Mouse (Mus musculus): ENCODE measurements around the gene Galnt15. TPM values are rescaled to one million over a fixed set of nuclear protein-coding genes. Genes with fewer than 3 reads are reported as not detected.

Galnt15 gene
- polyA plus RNA-seq, 1 experiment from 2014 or later, result 0.73 TPM

- Histone ChIP-seq H3K27ac (ENCODE audit: low read length) (no peak overlapping the region), H3K4me3 (ENCODE audit: low read depth, low read length) (no peak overlapping the region), H3K36me3 (ENCODE audit: insufficient read depth, low read length) (no peaks in the 10 kb centered on the region), H3K4me1 (ENCODE audit: insufficient read depth, low read depth, low read length) (no peaks in the 10 kb centered on the region), H3K4me2 (replicated peaks; ENCODE audit: low read depth, low read length) (peak overlapping the region; percentile 37; the same call in 1 of the 2 replicates), H3K9ac (replicated peaks; ENCODE audit: low read depth) (no peak overlapping the region), H3K9me3 (ENCODE audit: low read length) (no peaks in the 10 kb centered on the region), H3K27me3 (replicated peaks; ENCODE audit: insufficient read depth, low read length) (no peaks in the 10 kb centered on the region)
- TF ChIP-seq CTCF (IDR thresholded peaks at IDR 0.05) (no peak), EP300 (IDR thresholded peaks at IDR 0.05) (no peak)
- DNase-seq (ENCODE audit: low spot score) (no peak), ATAC-seq (0 out of 2 replicates have a peak, but pooled peaks have one; percentile 4)
- 59% methylated on average over 14 of the region's 14 CpGs for WGBS
These were observed 713 bp downstream of the Galnt15 start for GRCm38 (mm10) chr14:32029411-32029992.

- no peaks in the 10 kb centered on the region for H3K4me1 ChIP-seq (ENCODE audit: insufficient read depth, low read depth, low read length)
- H3K27me3 ChIP-seq (replicated peaks; ENCODE audit: insufficient read depth, low read length), result no peaks in the 10 kb centered on the region
- no peak overlapping the region for H3K27ac ChIP-seq (ENCODE audit: low read length)
- ATAC-seq, result no peak
- DNase-seq (ENCODE audit: low spot score), result no peak
- no peaks in the 10 kb centered on the region for H3K9me3 ChIP-seq (ENCODE audit: low read length)
- no peak overlapping the region for H3K4me3 ChIP-seq (ENCODE audit: low read depth, low read length)
- no peak overlapping the region for H3K4me2 ChIP-seq (replicated peaks; ENCODE audit: low read depth, low read length)
- no peak overlapping the region for H3K9ac ChIP-seq (replicated peaks; ENCODE audit: low read depth)
- WGBS, result 69% methylated on average over 5 of the region's 5 CpGs
- TF ChIP-seq EP300 (IDR thresholded peaks at IDR 0.05) (no peak), CTCF (IDR thresholded peaks at IDR 0.05) (no peak)
- H3K36me3 ChIP-seq (ENCODE audit: insufficient read depth, low read length), result no peaks in the 10 kb centered on the region
These were observed 1.3 kb downstream of the Galnt15 start for GRCm38 (mm10) chr14:32030073-32030472.

- no peak overlapping the region for H3K9ac ChIP-seq (replicated peaks; ENCODE audit: low read depth)
- H3K9me3 ChIP-seq (ENCODE audit: low read length), result no peaks in the 10 kb centered on the region
- 7% methylated on average over 4 of the region's 4 CpGs for whole genome bisulfite sequencing
- no peak overlapping the region for H3K4me3 ChIP-seq (ENCODE audit: low read depth, low read length)
- no peaks in the 10 kb centered on the region for H3K36me3 ChIP-seq (ENCODE audit: insufficient read depth, low read length)
- no peak overlapping the region for H3K4me2 ChIP-seq (replicated peaks; ENCODE audit: low read depth, low read length)
- ATAC-seq (peak; percentile 53), DNase-seq (ENCODE audit: low spot score) (peak; percentile 84)
- H3K27me3 ChIP-seq (replicated peaks; ENCODE audit: insufficient read depth, low read length), result no peaks in the 10 kb centered on the region
- no peak overlapping the region for H3K27ac ChIP-seq (ENCODE audit: low read length)
- H3K4me1 ChIP-seq (ENCODE audit: insufficient read depth, low read depth, low read length), result no peaks in the 10 kb centered on the region
- no peak; the same call in 1 of the 2 replicates for TF ChIP-seq EP300 (IDR thresholded peaks at IDR 0.05)
- TF ChIP-seq CTCF (IDR thresholded peaks at IDR 0.05), result peak; percentile 95
These were observed 3.7 kb downstream of the Galnt15 start for GRCm38 (mm10) chr14:32032522-32032921.

GRCm38 (mm10) chr14:32036482-32036881, 7.7 kb downstream of the Galnt15 start:
- H3K27me3 ChIP-seq (replicated peaks; ENCODE audit: insufficient read depth, low read length), result no peaks in the 10 kb centered on the region
- H3K4me3 ChIP-seq (ENCODE audit: low read depth, low read length), result no peak overlapping the region
- H3K36me3 ChIP-seq (ENCODE audit: insufficient read depth, low read length), result no peaks in the 10 kb centered on the region
- no peak overlapping the region for H3K27ac ChIP-seq (ENCODE audit: low read length)
- no peak overlapping the region for H3K4me2 ChIP-seq (replicated peaks; ENCODE audit: low read depth, low read length)
- WGBS, result 59% methylated on average over 5 of the region's 5 CpGs
- DNase-seq (ENCODE audit: low spot score) (no peak), ATAC-seq (no peak)
- no peak overlapping the region for H3K9ac ChIP-seq (replicated peaks; ENCODE audit: low read depth)
- TF ChIP-seq EP300 (IDR thresholded peaks at IDR 0.05) (no peak), CTCF (IDR thresholded peaks at IDR 0.05) (no peak)
- no peaks in the 10 kb centered on the region for H3K4me1 ChIP-seq (ENCODE audit: insufficient read depth, low read depth, low read length)
- H3K9me3 ChIP-seq (ENCODE audit: low read length), result no peaks in the 10 kb centered on the region

GRCm38 (mm10) chr14:32037661-32038252, 9.0 kb downstream of the Galnt15 start:
- WGBS, result 81% methylated on average over 8 of the region's 8 CpGs
- ATAC-seq, result no peak; the same call in 1 of the 2 replicates
- DNase-seq (ENCODE audit: low spot score), result no peak
- H3K4me2 ChIP-seq (replicated peaks; ENCODE audit: low read depth, low read length), result no peak overlapping the region
- no peak for TF ChIP-seq EP300 (IDR thresholded peaks at IDR 0.05)
- H3K4me1 ChIP-seq (ENCODE audit: insufficient read depth, low read depth, low read length), result no peaks in the 10 kb centered on the region
- no peaks in the 10 kb centered on the region for H3K9me3 ChIP-seq (ENCODE audit: low read length)
- no peak overlapping the region for H3K27ac ChIP-seq (ENCODE audit: low read length)
- no peak overlapping the region for H3K4me3 ChIP-seq (ENCODE audit: low read depth, low read length)
- no peak overlapping the region for H3K9ac ChIP-seq (replicated peaks; ENCODE audit: low read depth)
- no peaks in the 10 kb centered on the region for H3K36me3 ChIP-seq (ENCODE audit: insufficient read depth, low read length)
- no peaks in the 10 kb centered on the region for H3K27me3 ChIP-seq (replicated peaks; ENCODE audit: insufficient read depth, low read length)

- TF ChIP-seq EP300 (IDR thresholded peaks at IDR 0.05), result no peak
- TF ChIP-seq CTCF (IDR thresholded peaks at IDR 0.05), result no peak
- 28% methylated on average over 5 of the region's 5 CpGs for WGBS
- H3K36me3 ChIP-seq (ENCODE audit: insufficient read depth, low read length), result no peaks in the 10 kb centered on the region
- H3K9ac ChIP-seq (replicated peaks; ENCODE audit: low read depth), result no peak overlapping the region
- H3K4me1 ChIP-seq (ENCODE audit: insufficient read depth, low read depth, low read length), result no peaks in the 10 kb centered on the region
- H3K4me3 ChIP-seq (ENCODE audit: low read depth, low read length), result no peak overlapping the region
- H3K9me3 ChIP-seq (ENCODE audit: low read length), result no peaks in the 10 kb centered on the region
- no peak overlapping the region for H3K4me2 ChIP-seq (replicated peaks; ENCODE audit: low read depth, low read length)
- no peak for ATAC-seq
- no peaks in the 10 kb centered on the region for H3K27me3 ChIP-seq (replicated peaks; ENCODE audit: insufficient read depth, low read length)
- DNase-seq (ENCODE audit: low spot score), result no peak
- no peak overlapping the region for H3K27ac ChIP-seq (ENCODE audit: low read length)
These were observed 13.3 kb downstream of the Galnt15 start for GRCm38 (mm10) chr14:32042108-32042507.

All from lung, postnatal 0 days (tissue).